Mouse (Mus musculus): ENCODE data around the gene Mtmr4. TPM values are rescaled to one million over a fixed set of nuclear protein-coding genes. Genes with fewer than 3 reads are reported as not detected.

Gene Mtmr4
- polyA plus RNA-seq, 1 experiment from 2014 or later = 31.5 TPM

- Histone ChIP-seq H3K4me1 (replicated peaks; ENCODE audit: control insufficient read depth, insufficient read depth, low read length) (peaks cover 30% of the 10 kb centered on the region), H3K27ac (ENCODE audit: low read depth, low read length) (no peak overlapping the region), H3K4me3 (ENCODE audit: low read depth, low read length) (no peak overlapping the region), H3K36me3 (ENCODE audit: control insufficient read depth, insufficient read depth, low read length) (no peaks in the 10 kb centered on the region; the same call in 1 of the 2 replicates), H3K9me3 (ENCODE audit: control insufficient read depth, low read length) (no peaks in the 10 kb centered on the region), H3K27me3 (replicated peaks; ENCODE audit: control insufficient read depth, insufficient read depth, low read length) (no peaks in the 10 kb centered on the region), H3K9ac (ENCODE audit: low read depth, low read length) (peak overlapping the region; percentile 25; the same call in 1 of the 2 replicates), H3K4me2 (peak overlapping the region; percentile 88)
- 87% methylated on average over 8 of the region's 8 CpGs for WGBS
- ATAC-seq (replicated peaks; ENCODE audit: low FRiP score) (no peak), DNase-seq (ENCODE audit: low spot score) (no peak)
These were observed 2.4 kb upstream of the Mtmr4 start for GRCm38 (mm10) chr11:87589605-87590004.

GRCm38 (mm10) chr11:87590841-87591525, 979 bp upstream of the Mtmr4 start:
- Histone ChIP-seq H3K4me3 (ENCODE audit: low read depth, low read length) (peak overlapping the region; percentile 76), H3K4me2 (peak overlapping the region; percentile 88), H3K36me3 (ENCODE audit: control insufficient read depth, insufficient read depth, low read length) (no peaks in the 10 kb centered on the region; the same call in 1 of the 2 replicates), H3K27me3 (replicated peaks; ENCODE audit: control insufficient read depth, insufficient read depth, low read length) (no peaks in the 10 kb centered on the region), H3K4me1 (replicated peaks; ENCODE audit: control insufficient read depth, insufficient read depth, low read length) (peaks cover 43% of the 10 kb centered on the region), H3K9ac (ENCODE audit: low read depth, low read length) (peak overlapping the region; percentile 93), H3K9me3 (ENCODE audit: control insufficient read depth, low read length) (no peaks in the 10 kb centered on the region), H3K27ac (ENCODE audit: low read depth, low read length) (peak overlapping the region; percentile 92)
- DNase-seq (ENCODE audit: low spot score) (peak; percentile 56), ATAC-seq (replicated peaks; ENCODE audit: low FRiP score) (no peak)
- 2% methylated on average over 25 of the region's 25 CpGs for WGBS

GRCm38 (mm10) chr11:87592354-87592695, 363 bp downstream of the Mtmr4 start:
- no peak for ATAC-seq (replicated peaks; ENCODE audit: low FRiP score)

GRCm38 (mm10) chr11:87592713-87593598, 994 bp downstream of the Mtmr4 start:
- peak overlapping the region; percentile 92 for H3K27ac ChIP-seq (ENCODE audit: low read depth, low read length)
- peak overlapping the region; percentile 81 for H3K9ac ChIP-seq (ENCODE audit: low read depth, low read length)
- no peak for DNase-seq (ENCODE audit: low spot score)
- WGBS = 35% methylated on average over 13 of the region's 13 CpGs
- ATAC-seq (replicated peaks; ENCODE audit: low FRiP score) = no peak
- H3K9me3 ChIP-seq (ENCODE audit: control insufficient read depth, low read length) = no peaks in the 10 kb centered on the region
- peak overlapping the region; percentile 97 for H3K4me2 ChIP-seq
- peaks cover 9% of the 10 kb centered on the region for H3K36me3 ChIP-seq (ENCODE audit: control insufficient read depth, insufficient read depth, low read length)
- peak overlapping the region; percentile 76 for H3K4me3 ChIP-seq (ENCODE audit: low read depth, low read length)
- no peaks in the 10 kb centered on the region for H3K27me3 ChIP-seq (replicated peaks; ENCODE audit: control insufficient read depth, insufficient read depth, low read length)
- H3K4me1 ChIP-seq (replicated peaks; ENCODE audit: control insufficient read depth, insufficient read depth, low read length) = peaks cover 51% of the 10 kb centered on the region

More at GRCm38 (mm10) chr11:87592354-87592695, 363 bp downstream of the Mtmr4 start:
- peak overlapping the region; percentile 76 for H3K4me3 ChIP-seq (ENCODE audit: low read depth, low read length)
- whole genome bisulfite sequencing = under 1% methylated on average over 15 of the region's 15 CpGs
- peak overlapping the region; percentile 81 for H3K9ac ChIP-seq (ENCODE audit: low read depth, low read length)
- H3K4me2 ChIP-seq = peak overlapping the region; percentile 97
- peaks cover 51% of the 10 kb centered on the region for H3K4me1 ChIP-seq (replicated peaks; ENCODE audit: control insufficient read depth, insufficient read depth, low read length)
- DNase-seq (ENCODE audit: low spot score) = no peak
- peaks cover 4% of the 10 kb centered on the region for H3K36me3 ChIP-seq (ENCODE audit: control insufficient read depth, insufficient read depth, low read length)
- no peaks in the 10 kb centered on the region for H3K27me3 ChIP-seq (replicated peaks; ENCODE audit: control insufficient read depth, insufficient read depth, low read length)
- H3K9me3 ChIP-seq (ENCODE audit: control insufficient read depth, low read length) = no peaks in the 10 kb centered on the region
- peak overlapping the region; percentile 92 for H3K27ac ChIP-seq (ENCODE audit: low read depth, low read length)

GRCm38 (mm10) chr11:87595327-87595841, 3.4 kb downstream of the Mtmr4 start:
- H3K4me3 ChIP-seq (ENCODE audit: low read depth, low read length) = peak overlapping the region; percentile 72
- H3K27ac ChIP-seq (ENCODE audit: low read depth, low read length) = peak overlapping the region; percentile 1; the same call in 1 of the 2 replicates
- peaks cover 32% of the 10 kb centered on the region for H3K36me3 ChIP-seq (ENCODE audit: control insufficient read depth, insufficient read depth, low read length)
- 2% methylated on average over 32 of the region's 37 CpGs for WGBS
- peak overlapping the region; percentile 100 for H3K4me2 ChIP-seq
- ATAC-seq (replicated peaks; ENCODE audit: low FRiP score) (peak; percentile 59), DNase-seq (ENCODE audit: low spot score) (peak; percentile 87)
- H3K9ac ChIP-seq (ENCODE audit: low read depth, low read length) = peak overlapping the region; percentile 81
- H3K27me3 ChIP-seq (replicated peaks; ENCODE audit: control insufficient read depth, insufficient read depth, low read length) = no peaks in the 10 kb centered on the region
- no peaks in the 10 kb centered on the region for H3K9me3 ChIP-seq (ENCODE audit: control insufficient read depth, low read length)
- peaks cover 44% of the 10 kb centered on the region for H3K4me1 ChIP-seq (replicated peaks; ENCODE audit: control insufficient read depth, insufficient read depth, low read length)

- Histone ChIP-seq H3K9ac (ENCODE audit: low read depth, low read length) (peak overlapping the region; percentile 81), H3K4me1 (replicated peaks; ENCODE audit: control insufficient read depth, insufficient read depth, low read length) (peaks cover 40% of the 10 kb centered on the region), H3K4me2 (peak overlapping the region; percentile 100), H3K9me3 (ENCODE audit: control insufficient read depth, low read length) (no peaks in the 10 kb centered on the region), H3K27ac (ENCODE audit: low read depth, low read length) (peak overlapping the region; percentile 1; the same call in 1 of the 2 replicates), H3K27me3 (replicated peaks; ENCODE audit: control insufficient read depth, insufficient read depth, low read length) (no peaks in the 10 kb centered on the region), H3K36me3 (ENCODE audit: control insufficient read depth, insufficient read depth, low read length) (peaks cover 37% of the 10 kb centered on the region), H3K4me3 (ENCODE audit: low read depth, low read length) (peak overlapping the region; percentile 72)
- ATAC-seq (replicated peaks; ENCODE audit: low FRiP score) (no peak), DNase-seq (ENCODE audit: low spot score) (no peak)
- WGBS = 35% methylated on average over 7 of the region's 7 CpGs
These were observed 4.0 kb downstream of the Mtmr4 start for GRCm38 (mm10) chr11:87595976-87596375.

GRCm38 (mm10) chr11:87596492-87596891, 4.5 kb downstream of the Mtmr4 start:
- peak overlapping the region; percentile 72; the same call in 1 of the 2 replicates for H3K4me3 ChIP-seq (ENCODE audit: low read depth, low read length)
- H3K4me1 ChIP-seq (replicated peaks; ENCODE audit: control insufficient read depth, insufficient read depth, low read length) = peaks cover 40% of the 10 kb centered on the region
- H3K27ac ChIP-seq (ENCODE audit: low read depth, low read length) = no peak overlapping the region
- no peak for DNase-seq (ENCODE audit: low spot score)
- H3K4me2 ChIP-seq = peak overlapping the region; percentile 100
- ATAC-seq (replicated peaks; ENCODE audit: low FRiP score) = no peak
- H3K9me3 ChIP-seq (ENCODE audit: control insufficient read depth, low read length) = no peaks in the 10 kb centered on the region
- peak overlapping the region; percentile 81; the same call in 1 of the 2 replicates for H3K9ac ChIP-seq (ENCODE audit: low read depth, low read length)
- H3K36me3 ChIP-seq (ENCODE audit: control insufficient read depth, insufficient read depth, low read length) = peaks cover 41% of the 10 kb centered on the region
- whole genome bisulfite sequencing = 64% methylated on average over 2 of the region's 2 CpGs
- no peaks in the 10 kb centered on the region for H3K27me3 ChIP-seq (replicated peaks; ENCODE audit: control insufficient read depth, insufficient read depth, low read length)

GRCm38 (mm10) chr11:87597061-87597460, 5.1 kb downstream of the Mtmr4 start:
- Histone ChIP-seq H3K9me3 (ENCODE audit: control insufficient read depth, low read length) (no peaks in the 10 kb centered on the region), H3K4me3 (ENCODE audit: low read depth, low read length) (no peak overlapping the region), H3K4me2 (no peak overlapping the region), H3K27ac (ENCODE audit: low read depth, low read length) (no peak overlapping the region), H3K36me3 (ENCODE audit: control insufficient read depth, insufficient read depth, low read length) (peaks cover 44% of the 10 kb centered on the region), H3K9ac (ENCODE audit: low read depth, low read length) (no peak overlapping the region), H3K27me3 (replicated peaks; ENCODE audit: control insufficient read depth, insufficient read depth, low read length) (no peaks in the 10 kb centered on the region), H3K4me1 (replicated peaks; ENCODE audit: control insufficient read depth, insufficient read depth, low read length) (peaks cover 40% of the 10 kb centered on the region)
- DNase-seq (ENCODE audit: low spot score) (no peak), ATAC-seq (replicated peaks; ENCODE audit: low FRiP score) (no peak)
